ENCODE assay signal across 27 mouse cellular contexts in genomic region chr4:150822624-150823023, GRCm38 (mm10). TPM values are rescaled to one million over a fixed set of nuclear protein-coding genes. Genes with fewer than 3 reads are reported as not detected.
A peak's percentile ranks its signal among the peaks of the same experiment; 100 is the strongest.
DNase-seq lines count a peak whose midpoint lies in the region; ATAC-seq and TF ChIP-seq lines count a peak whose summit lies in the region.
"Had no signal": no experiment of that assay in that cellular context is flagged by ENCODE, and none has a peak within 500 bp of the region (broad histone marks: within the 10 kb centered on the region; RNA-seq: fewer than 3 reads in every experiment).

No protein-coding gene starts in this region.

- H3K9ac ChIP-seq in forebrain, embryonic 11.5 days (ENCODE audit: low read length): no peak overlapping the region
- no peak overlapping the region for H3K9ac ChIP-seq in forebrain, embryonic 16.5 days (replicated peaks; ENCODE audit: low read depth, low read length)
- H3K9ac ChIP-seq: forebrain, embryonic 15.5 days; heart, embryonic 15.5 days; hindbrain, embryonic 12.5 days; intestine, embryonic 15.5 days; liver, embryonic 13.5 days; midbrain, embryonic 12.5 days; neural tube, embryonic 12.5 days had no signal

- H3K4me2 ChIP-seq in forebrain, embryonic 11.5 days (ENCODE audit: low read depth, low read length, severe bottlenecking): no peak overlapping the region
- no peak overlapping the region for H3K4me2 ChIP-seq in forebrain, embryonic 16.5 days (ENCODE audit: low read length)
- H3K4me2 ChIP-seq: forebrain, embryonic 15.5 days; heart, embryonic 15.5 days; hindbrain, embryonic 12.5 days; intestine, embryonic 15.5 days; liver, embryonic 13.5 days; midbrain, embryonic 12.5 days; neural tube, embryonic 12.5 days had no signal

- peaks cover 4% of the 10 kb centered on the region; the same call in 1 of the 2 replicates for H3K4me1 ChIP-seq in forebrain, embryonic 11.5 days (replicated peaks; ENCODE audit: control insufficient read depth, insufficient read depth, low read length)
- no peaks in the 10 kb centered on the region for H3K4me1 ChIP-seq in forebrain, embryonic 16.5 days (replicated peaks; ENCODE audit: control insufficient read depth, insufficient read depth, low read length)
- H3K4me1 ChIP-seq in kidney, adult 2 months (ENCODE audit: control insufficient read depth, insufficient read depth, low read length): peaks cover 14% of the 10 kb centered on the region
- peaks cover 79% of the 10 kb centered on the region for H3K4me1 ChIP-seq in midbrain, embryonic 10.5 days
- H3K4me1 ChIP-seq: forebrain, embryonic 15.5 days had no signal

- no peak for TF ChIP-seq CTCF in kidney, adult 2 months (conservative IDR thresholded peaks at IDR 0.05; ENCODE audit: insufficient read depth, insufficient read length, low read depth, low read length)

- WGBS in forebrain, embryonic 11.5 days: 75% methylated on average over 9 of the region's 9 CpGs
- WGBS in forebrain, embryonic 16.5 days: 84% methylated on average over 9 of the region's 9 CpGs
- WGBS in kidney, adult 2 months: 40% methylated on average over 9 of the region's 9 CpGs
- 70% methylated on average over 9 of the region's 9 CpGs for WGBS in midbrain, embryonic 10.5 days

- peaks cover 2% of the 10 kb centered on the region; the same call in 1 of the 2 replicates for H3K27me3 ChIP-seq in forebrain, embryonic 11.5 days (ENCODE audit: control insufficient read depth, insufficient read depth, low read length)
- no peaks in the 10 kb centered on the region for H3K27me3 ChIP-seq in forebrain, embryonic 16.5 days (replicated peaks; ENCODE audit: control insufficient read depth, insufficient read depth, low read length)
- H3K27me3 ChIP-seq in kidney, adult 2 months (replicated peaks; ENCODE audit: control insufficient read depth, insufficient read depth, low read length): no peaks in the 10 kb centered on the region
- H3K27me3 ChIP-seq in midbrain, embryonic 10.5 days (ENCODE audit: low read depth, poor library complexity, severe bottlenecking): peaks cover 38% of the 10 kb centered on the region
- H3K27me3 ChIP-seq: forebrain, embryonic 15.5 days; intestine, embryonic 15.5 days; liver, embryonic 13.5 days had no signal

- no peaks in the 10 kb centered on the region for H3K36me3 ChIP-seq in forebrain, embryonic 11.5 days (ENCODE audit: control insufficient read depth, insufficient read depth, low read length)
- no peaks in the 10 kb centered on the region for H3K36me3 ChIP-seq in forebrain, embryonic 16.5 days (ENCODE audit: control insufficient read depth, insufficient read depth)
- no peaks in the 10 kb centered on the region for H3K36me3 ChIP-seq in kidney, adult 2 months (ENCODE audit: control insufficient read depth, insufficient read depth, low read length)
- no peaks in the 10 kb centered on the region for H3K36me3 ChIP-seq in midbrain, embryonic 10.5 days
- H3K36me3 ChIP-seq: forebrain, embryonic 15.5 days; G1E; heart, embryonic 15.5 days; hindbrain, embryonic 12.5 days; intestine, embryonic 15.5 days; liver, embryonic 13.5 days; midbrain, embryonic 12.5 days; neural tube, embryonic 12.5 days had no signal

- no peak overlapping the region for H3K27ac ChIP-seq in forebrain, embryonic 11.5 days (ENCODE audit: low read depth, low read length)
- no peak overlapping the region for H3K27ac ChIP-seq in forebrain, embryonic 16.5 days (ENCODE audit: low read length)
- no peak overlapping the region for H3K27ac ChIP-seq in kidney, adult 2 months (ENCODE audit: insufficient read depth, low read depth, low read length)
- H3K27ac ChIP-seq in midbrain, embryonic 10.5 days (replicated peaks): no peak overlapping the region
- H3K27ac ChIP-seq: forebrain, embryonic 15.5 days; heart, embryonic 15.5 days; hindbrain, embryonic 12.5 days; hindbrain, postnatal 0 days; intestine, embryonic 15.5 days; liver, embryonic 13.5 days; midbrain, embryonic 12.5 days; neural tube, embryonic 12.5 days had no signal

- peak; percentile 24 for DNase-seq in forebrain, embryonic 11.5 days (ENCODE audit: low spot score)
- DNase-seq in kidney, adult 2 months: peak; percentile 56
- no peak for DNase-seq in kidney, postnatal 4 days
- peak; percentile 25 for DNase-seq in kidney, postnatal 14 days
- DNase-seq in thymus, postnatal 10 days (ENCODE audit: low spot score in 2 of 2): no peak
- no peak for DNase-seq in midbrain, embryonic 10.5 days (ENCODE audit: low spot score)
- DNase-seq: adrenal gland, adult 8-10 months; cerebellum, adult 2 months; cerebellum, postnatal 14 days; gastrocnemius, postnatal 10 days; heart, postnatal 36 days; liver, embryonic 13.5 days; lung, adult 18-20 months; lung, postnatal 14 days; right cerebral cortex, adult 18-20 months; spleen, adult 18-20 months; thymus, postnatal 25 days had no signal

- H3K9me3 ChIP-seq in forebrain, embryonic 11.5 days (ENCODE audit: control insufficient read depth, low read length): no peaks in the 10 kb centered on the region
- no peaks in the 10 kb centered on the region for H3K9me3 ChIP-seq in forebrain, embryonic 16.5 days (ENCODE audit: control insufficient read depth, low read length)
- no peaks in the 10 kb centered on the region for H3K9me3 ChIP-seq in midbrain, embryonic 10.5 days (replicated peaks)
- H3K9me3 ChIP-seq: forebrain, embryonic 15.5 days; G1E; heart, embryonic 15.5 days; hindbrain, embryonic 12.5 days; intestine, embryonic 15.5 days; liver, embryonic 13.5 days; midbrain, embryonic 12.5 days; neural tube, embryonic 12.5 days had no signal

- no peak overlapping the region for H3K4me3 ChIP-seq in forebrain, embryonic 11.5 days (ENCODE audit: low read depth, low read length)
- no peak overlapping the region for H3K4me3 ChIP-seq in forebrain, embryonic 16.5 days (replicated peaks; ENCODE audit: low read length)
- H3K4me3 ChIP-seq in kidney, adult 2 months (ENCODE audit: insufficient read depth, low read depth, low read length): no peak overlapping the region
- H3K4me3 ChIP-seq in midbrain, embryonic 10.5 days: no peak overlapping the region
- H3K4me3 ChIP-seq: forebrain, embryonic 15.5 days; heart, embryonic 15.5 days; hindbrain, embryonic 12.5 days; intestine, embryonic 15.5 days; liver, embryonic 13.5 days; midbrain, embryonic 12.5 days; myocyte; neural tube, embryonic 12.5 days had no signal

- TF ChIP-seq POLR2A in kidney, adult 2 months (IDR thresholded peaks at IDR 0.05; ENCODE audit: low read depth, low read length): no peak

- no peak for ATAC-seq in forebrain, embryonic 11.5 days (replicated peaks; ENCODE audit: low FRiP score)
- ATAC-seq in forebrain, embryonic 16.5 days: no peak
- ATAC-seq: forebrain, embryonic 15.5 days; hindbrain, postnatal 0 days; intestine, embryonic 15.5 days had no signal

RNA-seq across cellular contexts. Expression of gene Errfi1, which starts 31.1 kb away (rescaled TPM):
- 20.3 and 21.6 TPM in 2 replicates for polyA plus RNA-seq in forebrain, embryonic 11.5 days (2014; fragmentation: Nextera tagmentation; extraction: Ambion mirVana)
- 16.3 and 16.6 TPM in 2 replicates for polyA plus RNA-seq in forebrain, embryonic 16.5 days (2015; fragmentation: Nextera tagmentation; extraction: Ambion mirVana)
- 230 TPM in 2 replicates for polyA plus RNA-seq in kidney, adult 2 months (2012; rRNA removed)
- 23.4 and 25.2 TPM in 2 replicates for polyA plus RNA-seq in midbrain, embryonic 10.5 days (2016; fragmentation: Nextera tagmentation; extraction: Ambion mirVana)
- polyA plus RNA-seq: G1E had no signal

Comparison
In these comparisons a context has a peak if more than half of its experiments do, and no peak if none do; other contexts are left out.
1. DNase-seq: peak in forebrain, embryonic 11.5 days (single experiment), kidney, adult 2 months (single experiment) and kidney, postnatal 14 days (single experiment); none in kidney, postnatal 4 days (0 of 2), thymus, postnatal 10 days (0 of 2) and midbrain, embryonic 10.5 days (single experiment).